Mouse (Mus musculus) MEL (cell line): ENCODE measurements around the gene Mmab.

Experiments
- BHLHE40 ChIP-seq: IDR thresholded peaks from 2 replicates; pipeline ENCODE4 v1.6.1; 2012; ENCODE audit warnings: low read depth, mild to moderate bottlenecking, inconsistent platforms, low read length, improper control_type of control experiment, borderline replicate concordance
- CTCF ChIP-seq, 3 experiments: IDR thresholded peaks in 2 of 3; conservative IDR thresholded peaks in 1 of 3; 2 replicates each; pipeline ENCODE4 v1.5.1; 2011 to 2012; ENCODE audit warnings: low read length in 3 of 3, low read depth in 2 of 3, mild to moderate bottlenecking in 2 of 3, improper control_type of control experiment in 1 of 3, inconsistent platforms in 1 of 3, mixed read lengths in 1 of 3, moderate library complexity in 1 of 3; ENCODE audit not compliant: control insufficient read depth in 1 of 3, insufficient read depth in 1 of 3, poor library complexity in 1 of 3, severe bottlenecking in 1 of 3
- GABPA ChIP-seq: IDR thresholded peaks from 2 replicates; pipeline ENCODE4 v1.6.1; 2012; ENCODE audit warnings: low read depth, mild to moderate bottlenecking, inconsistent platforms, low read length, improper control_type of control experiment, moderate library complexity
- POLR2A ChIP-seq, 2 experiments: IDR thresholded peaks; 2 replicates each; pipeline ENCODE4 v1.6.1; 2011 to 2012; ENCODE audit warnings: low read length in 2 of 2, mild to moderate bottlenecking in 2 of 2, control low read depth in 1 of 2, improper control_type of control experiment in 1 of 2, low read depth in 1 of 2, moderate library complexity in 1 of 2; ENCODE audit not compliant: control insufficient read depth in 1 of 2, insufficient read depth in 1 of 2, poor library complexity in 1 of 2
- TBP ChIP-seq: IDR thresholded peaks from 2 replicates; pipeline ENCODE4 v1.8.0; 2011; ENCODE audit warnings: low read depth, low read length, improper control_type of control experiment

GRCm38 (mm10) chr5:114467019-114467418 is 23.2 kb upstream of the Mmab start:
- TF ChIP-seq CTCF (IDR thresholded peaks at IDR 0.05 in 2 of 3, conservative IDR thresholded peaks at IDR 0.05 in 1 of 3; ENCODE audit: control insufficient read depth in 1 of 3, insufficient read depth in 1 of 3, low read depth in 2 of 3, low read length in 3 of 3, poor library complexity in 1 of 3, severe bottlenecking in 1 of 3) (no peak), POLR2A (IDR thresholded peaks at IDR 0.05; ENCODE audit: control insufficient read depth in 1 of 2, insufficient read depth in 1 of 2, low read depth in 1 of 2, low read length in 2 of 2, poor library complexity in 1 of 2) (no peak), TBP (no peak), BHLHE40 (no peak), GABPA (no peak)
